Mouse (Mus musculus) right cerebral cortex, postnatal 10 days (tissue): Measurements from ENCODE around the gene Nxpe5.

Source experiments
- DNase-seq, 2 experiments: peaks; one replicate each; pipeline ENCODE4 v3.0.0; 2021; ENCODE audit warnings: low spot score in 2 of 2

Nxpe5 gene

GRCm38 (mm10) chr5:138253061-138253460 is 27.4 kb downstream of the Nxpe5 start:
- DNase-seq, result no peak

GRCm38 (mm10) chr5:138255353-138256093 is 29.8 kb downstream of the Nxpe5 start, which contains the start of gene Lamtor4:
Lamtor4 (plus strand) TSS chr5:138255482.
- peak; percentile 98 to 99 for DNase-seq

- DNase-seq, result peak in 1 of 2 experiments; percentile 40
Measured at GRCm38 (mm10) chr5:138256094-138256467, 30.4 kb downstream of the Nxpe5 start.

- DNase-seq, result no peak
Measured at GRCm38 (mm10) chr5:138256966-138257584, 31.4 kb downstream of the Nxpe5 start.

- no peak for DNase-seq
Measured at GRCm38 (mm10) chr5:138257585-138257978, 31.9 kb downstream of the Nxpe5 start.

- no peak for DNase-seq
Measured at GRCm38 (mm10) chr5:138258078-138258477, 32.4 kb downstream of the Nxpe5 start.

GRCm38 (mm10) chr5:138258542-138258941 is 32.8 kb downstream of the Nxpe5 start:
- DNase-seq, result no peak

- no peak for DNase-seq
Measured at GRCm38 (mm10) chr5:138258993-138259392, 33.3 kb downstream of the Nxpe5 start.

- no peak for DNase-seq
Measured at GRCm38 (mm10) chr5:138260051-138260450, 34.4 kb downstream of the Nxpe5 start.

- no peak for DNase-seq
Measured at GRCm38 (mm10) chr5:138260834-138261233, 35.1 kb downstream of the Nxpe5 start.

GRCm38 (mm10) chr5:138262001-138262400 is 36.3 kb downstream of the Nxpe5 start:
- no peak for DNase-seq

GRCm38 (mm10) chr5:138262582-138263240 is 37.0 kb downstream of the Nxpe5 start:
- no peak for DNase-seq

GRCm38 (mm10) chr5:138263260-138264206 is 37.8 kb downstream of the Nxpe5 start, which contains the start of gene BC037034:
BC037034 (minus strand) TSS chr5:138264033.
- peak; percentile 96 for DNase-seq

GRCm38 (mm10) chr5:138264207-138264578 is 38.5 kb downstream of the Nxpe5 start:
- DNase-seq, result no peak

- no peak for DNase-seq
Measured at GRCm38 (mm10) chr5:138265712-138266111, 40.0 kb downstream of the Nxpe5 start.

- DNase-seq, result no peak
Measured at GRCm38 (mm10) chr5:138267114-138267513, 41.4 kb downstream of the Nxpe5 start.

- no peak for DNase-seq
Measured at GRCm38 (mm10) chr5:138268980-138269379, 43.3 kb downstream of the Nxpe5 start.

- DNase-seq, result no peak
Measured at GRCm38 (mm10) chr5:138271232-138271631, 45.5 kb downstream of the Nxpe5 start.

- no peak for DNase-seq
Measured at GRCm38 (mm10) chr5:138272409-138272923, 46.8 kb downstream of the Nxpe5 start, which contains the start of gene Gal3st4. Gal3st4 (minus strand) TSS chr5:138272840.

- DNase-seq, result no peak
Measured at GRCm38 (mm10) chr5:138274186-138274585, 48.5 kb downstream of the Nxpe5 start.
